Mouse (Mus musculus) frontal cortex, adult 2 months (tissue): ENCODE results near the gene Stub1. TPM values are rescaled to one million over a fixed set of nuclear protein-coding genes. Genes with fewer than 3 reads are reported as not detected.

Experiments used
- DNase-seq, 2 experiments: peaks; one replicate each; pipeline ENCODE4 v3.0.0; 2022; ENCODE audit warnings: low spot score in 1 of 2; ENCODE audit errors: extremely low spot score in 1 of 2
- polyA plus RNA-seq: library from polyadenylated mRNA; depleted of rRNA; stranded (reverse); fragments of >200 nt; gene quantifications from 2 replicates; pipeline ENCODE4 v1.2.3, GENCODE M21; 2012

The Stub1 gene
- polyA plus RNA-seq, 1 experiment, result 272 TPM

DNA sequence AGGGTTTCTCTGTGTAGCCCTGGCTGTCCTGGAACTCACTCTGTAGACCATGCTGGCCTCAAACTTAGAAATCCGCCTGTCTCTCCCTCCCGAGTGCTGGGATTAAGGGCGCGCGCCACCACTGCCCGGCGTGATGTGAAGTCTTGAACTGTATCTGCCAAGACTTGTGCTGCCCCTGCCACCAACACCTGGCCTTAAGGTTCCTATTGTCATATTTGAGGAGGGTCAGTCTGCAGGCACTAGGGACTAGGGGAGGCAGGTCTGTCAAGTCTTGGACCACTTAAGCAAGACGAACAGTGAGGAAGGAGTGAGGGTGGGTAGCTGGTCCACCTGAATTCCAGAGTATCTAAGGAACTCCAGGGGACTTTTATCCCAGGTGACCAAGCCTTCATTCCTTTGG lies 36.3 kb upstream of the Stub1 start:
- no peak for DNase-seq

DNA sequence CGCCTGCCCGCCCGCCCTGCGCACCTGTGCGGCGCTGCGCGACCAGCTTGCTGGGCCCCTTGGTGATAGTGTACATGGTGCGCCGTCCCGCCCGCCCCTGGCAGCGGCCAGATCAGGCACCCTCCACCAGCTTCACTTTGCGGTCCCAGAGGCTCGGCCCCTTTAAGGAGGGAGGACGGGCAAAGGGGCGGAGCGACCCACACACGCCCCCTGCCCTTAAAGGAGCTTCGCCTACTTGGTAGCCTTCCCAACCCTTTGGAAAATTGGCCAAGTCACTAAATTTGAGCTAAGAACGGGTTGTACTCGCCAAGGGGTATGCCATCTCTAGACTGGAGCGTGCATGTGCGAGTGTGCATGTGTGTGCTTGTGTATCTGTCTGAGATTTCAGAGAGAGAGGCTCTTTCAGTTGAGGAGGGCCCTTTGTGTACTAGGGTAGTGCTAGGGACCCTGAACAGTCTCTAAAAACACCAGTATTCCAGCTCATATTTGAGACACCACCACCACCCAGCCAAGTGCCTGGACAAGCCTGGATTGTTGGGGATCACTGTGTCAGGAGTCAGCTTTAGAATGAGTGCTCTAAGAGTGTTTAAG lies 35.5 kb upstream of the Stub1 start, which contains the start of gene Mcrip2:
TSS of gene Mcrip2 (minus strand) at position 164 of the 591 bp plus-strand sequence.
- peak in 1 of 2 experiments; percentile 83 for DNase-seq

DNA sequence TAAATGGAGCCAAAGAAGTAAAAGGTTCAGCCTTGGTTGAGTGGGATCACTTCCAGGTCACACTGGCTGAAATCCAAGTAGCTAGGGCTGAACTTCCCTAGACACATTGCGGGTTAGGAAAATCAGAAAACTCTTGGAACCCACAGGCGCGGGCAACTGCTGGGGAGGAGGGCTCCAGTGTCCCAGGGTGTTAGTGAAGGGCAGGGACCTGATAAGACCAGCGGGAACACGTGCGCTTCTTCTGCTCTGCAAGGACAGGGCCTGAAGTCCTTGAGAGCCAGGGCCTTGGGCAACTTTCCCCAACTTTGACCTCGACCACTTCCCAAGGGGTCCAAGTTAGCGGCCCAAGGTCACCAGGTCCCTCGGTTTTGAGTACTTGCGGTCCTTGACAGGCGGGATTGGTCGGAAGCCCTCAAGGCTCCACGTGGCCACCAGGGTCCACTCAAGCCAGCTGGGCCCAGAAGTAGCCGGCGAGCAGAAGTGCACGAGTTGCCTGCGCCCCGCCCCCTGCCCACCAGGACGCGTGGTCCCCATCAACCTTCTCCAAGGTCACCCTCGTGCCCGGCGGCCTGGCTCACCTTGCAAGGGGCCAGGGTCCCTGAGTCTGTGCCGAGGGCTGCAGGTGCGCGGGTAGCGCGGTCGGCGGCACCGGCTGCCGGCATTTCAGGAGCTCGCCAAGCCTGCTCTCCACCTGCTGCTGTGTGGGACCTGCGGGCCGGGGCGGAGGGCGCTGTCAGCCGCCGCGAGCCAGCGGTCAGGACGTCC lies 34.8 kb upstream of the Stub1 start:
- DNase-seq, result no peak

DNA sequence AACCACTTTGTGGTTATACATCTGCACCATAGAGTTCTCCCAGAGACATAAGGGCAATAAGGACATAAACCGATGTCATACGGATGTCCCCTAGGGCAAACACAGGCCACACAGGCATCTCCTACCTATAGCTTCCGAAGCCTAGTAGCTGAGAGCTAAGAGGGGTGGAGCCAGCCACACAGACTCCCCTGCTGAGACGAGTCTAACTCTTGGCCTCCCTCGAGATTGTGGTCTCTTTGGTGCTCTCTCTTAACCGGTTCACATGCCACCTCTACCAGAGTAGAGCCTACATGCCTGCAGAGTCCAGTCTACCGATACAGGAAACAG lies 34.3 kb upstream of the Stub1 start:
- no peak for DNase-seq

DNA sequence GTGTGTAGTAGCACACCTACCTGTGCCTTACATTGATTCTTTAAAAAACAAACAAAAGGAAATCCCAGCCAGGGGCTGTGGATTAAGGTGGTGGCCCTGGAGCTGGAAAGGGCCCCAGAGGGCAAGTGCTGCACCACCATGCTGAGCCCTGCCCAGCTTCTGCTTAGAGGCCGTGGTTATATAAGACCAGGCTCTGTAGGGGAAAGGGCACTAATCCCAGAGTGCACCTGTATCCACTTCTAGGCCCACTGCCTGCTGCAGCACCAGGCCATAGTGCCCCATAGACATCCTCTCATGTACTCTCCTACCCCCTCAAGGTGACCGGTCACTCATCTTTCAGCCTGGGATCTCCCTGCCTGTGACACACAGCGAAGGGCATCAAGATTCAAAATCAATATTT lies 33.0 kb upstream of the Stub1 start:
- DNase-seq, result no peak

DNA sequence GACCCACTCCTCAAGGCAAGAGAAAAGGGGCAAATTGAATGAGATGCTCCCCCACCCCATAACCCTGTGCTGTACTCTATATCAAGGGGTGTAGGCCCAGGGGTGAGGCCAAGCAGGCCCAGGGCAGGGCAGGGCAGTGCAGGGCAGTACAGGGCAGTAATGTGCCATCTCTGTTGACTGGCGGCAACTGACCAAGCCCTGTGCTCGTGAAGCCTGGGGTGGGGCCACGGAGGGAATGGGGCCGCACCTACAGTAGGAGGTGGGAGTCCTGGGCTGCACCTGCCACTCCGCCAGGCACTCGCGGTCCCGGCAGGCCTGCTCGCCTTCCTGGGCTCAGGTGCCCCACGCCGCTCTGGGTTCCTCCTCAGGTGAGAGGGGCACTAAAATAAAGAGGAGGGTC lies 32.1 kb upstream of the Stub1 start:
- no peak for DNase-seq

DNA sequence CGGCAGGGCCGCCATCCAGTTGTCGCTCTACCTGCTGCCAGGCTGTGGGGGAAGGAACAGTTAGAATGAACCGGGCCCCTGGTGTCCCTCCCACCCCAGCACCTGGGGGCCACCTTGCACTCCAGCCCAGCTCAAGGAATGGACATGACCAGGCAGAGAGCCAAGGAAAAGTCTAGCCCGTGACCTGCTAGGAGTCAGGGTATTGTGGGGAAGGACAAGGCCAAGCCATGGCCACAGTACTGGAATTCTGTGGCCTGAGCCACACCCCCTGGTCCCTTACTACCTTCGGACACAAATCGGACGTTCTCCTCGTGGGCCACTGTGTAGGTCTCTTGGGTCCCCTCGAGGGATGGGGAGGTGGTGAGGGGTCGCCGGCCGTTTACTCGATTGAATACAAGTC lies 31.1 kb upstream of the Stub1 start:
- DNase-seq, result no peak

DNA sequence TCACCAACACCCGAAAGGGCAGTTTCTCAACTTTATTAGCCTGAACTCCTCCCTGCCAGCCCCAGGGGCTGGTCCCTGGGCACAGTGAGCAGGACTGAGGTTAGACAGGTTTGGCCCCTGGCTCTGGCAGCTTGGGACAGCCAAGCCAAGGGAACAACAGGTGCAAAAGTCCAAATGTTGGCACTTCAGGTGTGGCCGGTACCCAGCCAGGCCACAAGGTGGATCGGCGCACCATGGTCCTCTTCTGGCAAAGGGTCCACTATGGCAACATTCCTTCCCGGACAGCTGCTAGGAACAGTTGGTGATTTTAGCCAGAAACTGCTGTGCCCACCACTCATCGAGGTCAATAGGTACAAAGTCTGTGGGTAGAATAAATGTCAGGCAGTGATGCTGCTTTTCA lies 30.5 kb upstream of the Stub1 start:
- no peak for DNase-seq

DNA sequence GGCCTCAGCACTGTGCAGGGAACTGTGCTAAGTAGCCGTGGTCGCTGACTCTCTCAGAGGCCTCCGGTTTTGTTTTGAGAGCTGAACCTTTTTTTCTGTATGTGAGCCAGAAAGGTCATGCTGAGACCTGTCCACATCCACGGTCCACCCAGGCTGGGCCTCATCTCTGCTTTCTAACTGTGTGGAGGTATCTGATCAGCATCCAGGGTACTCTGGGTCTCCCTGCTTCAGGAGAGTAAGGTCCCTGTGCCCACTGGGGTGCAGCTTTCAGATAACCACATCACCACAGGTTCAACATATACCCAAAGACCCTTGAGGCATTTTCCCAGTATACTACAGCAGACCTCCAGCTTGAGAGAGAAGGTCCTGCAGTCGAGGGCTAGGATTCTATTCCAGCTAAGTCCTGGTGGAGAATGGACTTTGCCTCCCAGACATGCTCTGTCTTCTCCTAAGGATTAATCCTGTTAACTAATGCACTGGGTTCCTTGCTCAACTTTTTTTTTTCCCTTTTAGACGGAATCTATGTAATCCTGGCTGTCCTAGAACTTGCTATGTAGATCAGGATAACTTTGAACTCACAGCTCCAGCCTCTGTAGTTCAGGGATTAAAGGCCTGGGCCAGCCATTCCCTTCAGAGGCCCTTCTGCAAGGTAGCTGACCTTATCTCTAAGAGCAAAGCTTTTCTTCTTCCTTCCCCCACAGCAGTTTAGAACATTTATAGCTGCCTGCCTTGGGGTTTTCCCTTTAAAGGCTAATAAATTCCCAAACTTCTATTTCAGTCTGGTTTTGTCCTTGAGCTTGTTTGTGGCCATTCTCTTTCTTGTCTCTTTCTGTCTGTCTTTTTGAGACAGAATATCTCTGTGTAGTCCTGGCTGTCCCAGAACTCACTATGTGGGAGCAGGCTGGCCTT lies 28.8 kb upstream of the Stub1 start:
- no peak for DNase-seq

DNA sequence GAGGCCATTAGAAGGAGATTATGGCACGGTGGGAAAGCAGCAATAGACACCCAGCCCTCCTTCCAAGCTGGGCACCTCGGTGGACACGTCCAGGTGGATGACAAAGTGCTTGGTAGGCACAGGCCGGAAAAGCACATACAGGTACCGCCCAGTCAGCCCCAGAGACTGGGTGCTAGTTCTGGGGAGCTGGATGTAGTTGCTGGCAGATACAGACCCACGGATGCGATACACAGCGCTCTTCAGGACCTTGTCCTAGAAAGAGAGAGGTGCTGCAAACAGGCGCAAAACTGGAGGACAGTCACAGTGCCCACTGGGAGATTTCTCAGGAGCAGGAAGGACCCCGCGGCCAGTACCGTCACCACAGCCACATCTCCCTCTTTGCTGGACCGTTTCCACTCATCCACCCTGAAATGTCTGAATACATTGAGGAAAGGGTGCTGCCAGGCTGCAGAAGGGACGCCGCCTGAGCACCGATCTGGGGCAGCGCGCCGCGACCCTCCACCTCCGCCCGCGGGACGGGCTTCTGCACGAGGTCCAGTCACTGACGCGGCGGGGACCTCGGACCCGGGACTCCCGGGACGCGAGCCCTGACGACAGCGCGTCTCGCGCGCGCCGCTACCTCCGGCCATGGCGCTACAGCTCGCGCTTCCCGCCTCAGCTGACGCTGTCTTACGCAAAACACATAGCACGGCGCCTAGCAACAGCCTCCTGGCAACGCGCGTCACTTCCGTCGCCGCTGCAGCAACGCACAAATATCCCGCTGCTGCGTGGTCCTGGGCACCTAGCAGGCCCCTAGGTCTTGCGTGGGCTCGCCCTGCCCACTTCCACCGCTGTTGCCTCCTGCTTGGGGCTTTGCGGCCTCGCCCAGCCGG lies 27.9 kb upstream of the Stub1 start, which contains the start of gene Wdr90:
TSS of gene Wdr90 (minus strand) at position 670 of the 872 bp plus-strand sequence.
- DNase-seq, result peak; percentile 86 to 95

DNA sequence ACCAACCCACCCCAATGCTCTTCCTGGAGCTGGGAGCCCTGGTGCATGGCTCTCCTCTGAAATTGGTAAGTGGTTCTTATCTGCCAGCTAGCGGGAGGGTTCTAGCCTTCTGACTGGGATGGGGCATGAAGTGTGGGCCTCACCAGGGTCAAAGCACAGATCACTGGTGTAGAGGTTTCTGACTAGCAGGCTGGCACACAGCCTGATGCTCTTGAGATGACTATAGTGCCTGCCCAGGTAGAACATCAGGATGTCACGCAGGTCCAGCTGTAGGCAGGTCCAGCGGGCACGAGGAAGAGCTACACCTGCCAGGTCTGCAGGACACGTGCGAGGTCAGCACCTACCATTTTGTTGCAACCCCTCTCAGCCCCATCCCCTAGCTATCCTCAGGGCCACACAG lies 27.0 kb upstream of the Stub1 start:
- no peak for DNase-seq

DNA sequence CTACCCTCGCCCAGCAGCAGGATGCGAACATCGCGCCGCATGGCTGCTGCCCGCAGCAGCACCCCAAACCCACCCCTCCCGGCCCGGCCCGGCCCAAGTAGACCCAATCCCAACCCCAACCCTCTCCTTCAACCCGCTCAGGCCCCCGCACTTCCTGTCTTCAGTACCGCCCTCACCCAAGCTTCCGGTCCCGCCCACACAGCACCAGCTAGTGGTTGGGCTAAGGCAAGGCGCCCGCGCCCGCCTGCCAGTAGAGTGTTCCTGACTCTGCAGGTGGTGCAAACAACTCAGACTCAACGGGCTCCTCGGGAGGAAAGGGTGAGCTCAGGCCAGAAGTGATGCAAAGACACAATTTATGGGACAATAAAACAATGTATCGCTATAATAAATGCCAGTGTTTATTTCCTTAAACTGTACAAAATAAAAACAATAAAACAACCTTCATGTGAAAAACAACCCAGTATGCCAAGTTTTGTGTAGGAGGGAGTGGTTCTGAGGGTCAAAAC lies 11.2 kb upstream of the Stub1 start, which contains the start of gene Rhot2:
TSS of gene Rhot2 (minus strand) at position 456 of the 506 bp plus-strand sequence.
- peak; percentile 87 to 97 for DNase-seq

DNA sequence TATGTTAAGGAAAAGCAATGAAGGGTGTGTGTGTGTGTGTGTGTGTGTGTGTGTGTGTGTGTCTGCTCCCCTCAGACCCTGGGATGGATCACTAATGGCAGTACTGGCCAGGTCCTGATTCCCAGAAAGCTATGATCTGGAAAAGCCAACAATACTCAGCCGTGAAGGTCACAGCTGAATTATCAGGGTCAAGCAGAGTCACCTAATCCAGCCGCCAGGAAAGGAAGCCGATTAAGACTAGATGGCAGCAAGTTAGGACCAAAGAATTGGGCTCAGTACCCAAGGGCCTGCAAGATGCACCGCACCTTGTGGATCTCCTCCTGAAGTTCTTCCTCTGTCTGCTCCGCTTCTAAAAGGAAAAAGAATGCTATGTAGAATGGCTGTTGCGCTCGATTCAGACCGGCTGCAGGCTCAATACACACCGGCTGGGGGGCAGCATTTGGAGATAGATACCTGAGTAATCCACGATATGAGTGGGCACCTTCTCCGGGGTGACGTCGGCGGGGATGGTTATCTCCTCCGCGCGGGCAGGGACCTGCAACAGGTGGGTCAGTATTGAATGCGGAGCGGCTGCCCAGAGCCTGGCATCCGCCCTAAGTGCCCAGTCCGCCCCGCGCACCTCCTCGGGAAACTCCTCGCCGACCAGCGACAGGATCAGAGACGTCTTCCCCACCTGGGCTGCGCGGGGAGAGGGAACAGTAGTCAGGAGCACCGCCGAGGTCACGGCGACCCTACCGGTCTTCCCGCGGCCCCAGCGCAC lies 10.6 kb upstream of the Stub1 start:
- DNase-seq, result no peak

DNA sequence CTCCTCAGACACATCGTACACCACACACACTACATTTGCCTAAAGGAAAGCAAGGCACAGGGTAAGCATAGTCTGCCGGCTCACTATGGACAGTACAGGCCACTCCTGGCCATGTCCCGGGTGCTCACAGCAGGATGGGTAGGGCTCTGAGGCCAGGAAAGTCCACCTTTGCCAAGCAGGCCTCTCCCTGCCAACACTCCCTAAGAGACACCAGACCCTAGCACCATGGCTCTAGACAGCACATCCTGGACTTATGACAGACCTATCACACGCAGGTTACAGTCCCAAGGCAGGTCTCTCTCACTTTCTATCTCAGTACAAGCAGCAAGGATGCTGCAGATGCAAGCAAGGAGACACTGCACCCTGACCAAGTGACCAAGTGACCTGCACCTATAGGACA lies 9.9 kb upstream of the Stub1 start:
- no peak for DNase-seq

DNA sequence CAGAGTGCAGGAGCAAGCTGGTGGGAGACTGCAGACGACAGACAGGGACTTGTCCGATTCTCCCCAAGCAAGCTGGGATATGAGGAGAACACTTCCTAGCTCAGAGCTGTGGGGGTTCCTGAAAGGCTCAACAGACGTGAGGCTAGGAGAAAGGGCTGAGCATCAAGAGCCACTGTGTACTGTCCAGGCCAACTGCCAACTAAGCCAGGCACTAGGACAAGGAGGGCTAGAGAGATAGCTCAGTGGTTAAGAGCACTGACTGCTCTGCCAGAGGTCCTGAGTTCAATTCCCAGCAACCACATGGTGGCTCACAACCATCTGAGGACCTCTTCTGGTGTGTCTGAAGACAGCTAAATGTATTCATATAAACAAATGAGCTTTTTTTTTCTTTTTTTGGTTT lies 9.3 kb upstream of the Stub1 start:
- DNase-seq, result no peak

DNA sequence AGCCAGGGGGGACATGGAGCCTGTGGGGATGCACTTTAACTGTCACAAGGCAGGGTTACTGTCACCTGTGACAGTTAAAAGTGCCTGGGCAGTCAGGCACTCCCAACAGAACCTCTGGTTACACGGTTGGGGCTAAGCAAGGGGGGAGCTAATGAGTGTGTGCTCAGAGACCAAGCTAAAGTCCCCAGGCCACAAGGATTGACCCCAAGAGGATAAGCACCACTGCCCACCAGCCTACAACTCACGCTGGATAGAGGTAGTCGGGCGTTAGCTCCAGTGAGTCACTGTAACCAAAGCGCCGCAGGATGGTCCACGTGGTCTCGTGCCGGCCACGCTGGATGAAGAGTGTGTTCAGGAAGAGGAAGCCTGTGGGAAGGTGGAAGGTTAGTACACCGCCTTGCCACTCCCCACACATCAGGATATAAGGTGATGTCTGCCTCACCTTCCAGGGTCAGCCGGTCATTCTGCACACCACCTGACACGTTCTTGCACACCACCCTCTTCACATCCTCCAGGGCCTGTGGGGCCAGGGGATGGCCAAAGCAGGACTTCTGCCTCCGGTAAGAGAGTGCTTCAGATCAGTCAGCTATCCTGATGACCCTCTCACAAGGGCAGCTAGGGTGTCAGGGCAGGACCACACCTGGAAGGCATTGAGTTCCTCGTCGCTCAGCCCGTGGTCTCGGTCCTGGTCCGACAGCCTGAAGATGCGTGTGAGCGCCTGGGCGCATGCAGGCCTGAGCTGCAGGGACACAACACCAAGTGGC lies 8.1 kb upstream of the Stub1 start, which contains the start of gene Gm20683:
TSS of gene Gm20683 (minus strand) at position 647 of the 764 bp plus-strand sequence.
- DNase-seq, result no peak

DNA sequence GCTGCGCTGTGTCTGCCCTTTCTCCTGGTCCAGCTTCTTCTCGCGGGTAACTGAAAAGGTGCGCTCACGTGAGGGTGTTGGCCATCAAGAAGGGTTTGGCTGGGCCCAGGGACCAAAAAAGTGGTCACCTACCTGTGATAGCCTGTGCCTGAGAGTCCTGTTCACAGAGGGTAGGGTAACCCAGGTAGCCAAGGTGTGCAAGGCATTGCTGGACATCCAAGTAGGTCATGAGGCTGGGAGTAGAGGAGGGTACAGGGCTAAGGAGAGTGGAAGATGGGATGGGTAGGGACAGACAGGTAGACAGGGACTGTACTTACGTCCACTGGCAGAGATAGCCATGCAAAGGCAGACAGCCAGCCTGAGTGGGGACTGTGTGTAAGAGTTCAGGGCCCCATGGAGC lies 7.3 kb upstream of the Stub1 start:
- no peak for DNase-seq

DNA sequence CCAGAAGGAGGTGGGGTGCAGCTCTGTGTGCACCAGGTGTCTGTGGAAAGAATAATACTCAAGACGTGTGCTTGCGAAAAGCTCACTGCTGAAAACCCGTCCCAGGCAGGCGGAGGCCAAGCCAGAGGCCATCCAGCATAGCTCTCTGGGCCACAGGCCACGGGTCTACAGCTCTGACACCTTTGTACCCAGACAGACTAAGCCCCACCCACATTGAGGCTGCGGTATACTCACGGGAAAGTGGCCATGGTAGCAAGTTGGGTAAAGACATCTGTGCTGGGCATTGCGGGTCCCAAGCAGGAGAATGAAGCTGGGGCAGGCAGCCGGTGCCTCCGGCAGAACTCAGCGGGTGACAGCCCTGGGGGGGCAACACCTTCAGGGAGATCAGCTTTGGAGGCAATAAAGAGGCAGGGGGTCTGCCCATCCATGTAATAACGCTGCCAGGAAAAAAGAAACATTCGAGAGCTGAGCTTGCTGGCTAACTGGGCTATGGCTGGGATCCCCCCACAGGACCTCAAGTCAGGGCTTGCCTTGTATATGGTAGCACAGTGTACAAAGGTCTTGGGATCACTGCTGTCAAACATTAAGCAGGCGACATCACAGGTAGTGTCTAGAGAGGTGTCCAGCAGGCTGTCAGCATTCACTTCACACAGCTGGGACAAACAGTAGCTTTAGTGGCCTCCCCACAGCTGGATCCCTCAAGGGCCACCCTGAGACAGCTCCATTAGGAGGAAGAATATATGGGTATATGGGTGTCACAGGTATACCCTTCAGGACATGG lies 6.4 kb upstream of the Stub1 start:
- DNase-seq, result no peak
